Mouse (Mus musculus): ENCODE results near the gene Wfdc3. TPM values are rescaled to one million over a fixed set of nuclear protein-coding genes. Genes with fewer than 3 reads are reported as not detected.

The Wfdc3 gene
- polyA plus RNA-seq, 1 experiment, result not detected

- H3K4me3 ChIP-seq (ENCODE audit: insufficient read depth, low read length), result no peak overlapping the region
- no peak overlapping the region for H3K27ac ChIP-seq (ENCODE audit: insufficient read depth, low read depth, low read length)
- TF ChIP-seq CTCF (IDR thresholded peaks at IDR 0.05; ENCODE audit: low read depth, low read length) (no peak), POLR2A (IDR thresholded peaks at IDR 0.05; ENCODE audit: borderline replicate concordance, low read depth, low read length) (no peak)
- peaks cover 27% of the 10 kb centered on the region for H3K4me1 ChIP-seq (ENCODE audit: control insufficient read depth, insufficient read depth, low read length)
Measured at GRCm38 (mm10) chr2:164762593-164762992, 16.9 kb upstream of the Wfdc3 start.

DNA sequence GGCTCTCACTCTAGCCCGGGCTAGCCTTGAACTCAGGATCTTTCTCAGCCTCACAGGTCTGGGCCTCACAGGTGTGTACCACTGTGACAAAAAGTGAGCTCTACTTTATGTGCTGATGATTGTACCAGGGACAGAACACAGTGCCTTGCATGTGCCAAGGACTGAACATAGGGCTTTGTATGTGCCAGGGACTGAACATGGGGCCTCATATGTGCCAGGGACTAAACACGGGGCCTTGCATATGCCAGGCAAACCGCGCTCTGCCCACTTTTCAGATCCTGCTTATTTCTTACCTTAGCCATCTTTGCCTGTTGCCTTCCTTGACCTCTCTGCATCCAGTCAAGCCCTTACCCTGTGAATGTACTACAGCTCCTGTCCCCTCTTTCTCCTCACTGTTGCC, 16.2 kb upstream of the Wfdc3 start:
- TF ChIP-seq CTCF (IDR thresholded peaks at IDR 0.05; ENCODE audit: low read depth, low read length) (no peak), POLR2A (IDR thresholded peaks at IDR 0.05; ENCODE audit: borderline replicate concordance, low read depth, low read length) (no peak)
- H3K4me3 ChIP-seq (ENCODE audit: insufficient read depth, low read length), result no peak overlapping the region
- H3K4me1 ChIP-seq (ENCODE audit: control insufficient read depth, insufficient read depth, low read length), result peaks cover 27% of the 10 kb centered on the region
- no peak overlapping the region for H3K27ac ChIP-seq (ENCODE audit: insufficient read depth, low read depth, low read length)

GRCm38 (mm10) chr2:164761502-164761901, 15.8 kb upstream of the Wfdc3 start:
- Histone ChIP-seq H3K27ac (ENCODE audit: insufficient read depth, low read depth, low read length) (no peak overlapping the region), H3K4me3 (ENCODE audit: insufficient read depth, low read length) (no peak overlapping the region), H3K4me1 (ENCODE audit: control insufficient read depth, insufficient read depth, low read length) (peaks cover 27% of the 10 kb centered on the region)
- TF ChIP-seq CTCF (IDR thresholded peaks at IDR 0.05; ENCODE audit: low read depth, low read length) (no peak), POLR2A (IDR thresholded peaks at IDR 0.05; ENCODE audit: borderline replicate concordance, low read depth, low read length) (no peak)

- Histone ChIP-seq H3K4me1 (ENCODE audit: control insufficient read depth, insufficient read depth, low read length) (peaks cover 27% of the 10 kb centered on the region), H3K27ac (ENCODE audit: insufficient read depth, low read depth, low read length) (peak overlapping the region; percentile 77), H3K4me3 (ENCODE audit: insufficient read depth, low read length) (no peak overlapping the region)
- TF ChIP-seq CTCF (IDR thresholded peaks at IDR 0.05; ENCODE audit: low read depth, low read length), result no peak
- TF ChIP-seq POLR2A (IDR thresholded peaks at IDR 0.05; ENCODE audit: borderline replicate concordance, low read depth, low read length), result no peak
Measured at GRCm38 (mm10) chr2:164760059-164760833, 14.5 kb upstream of the Wfdc3 start.

DNA sequence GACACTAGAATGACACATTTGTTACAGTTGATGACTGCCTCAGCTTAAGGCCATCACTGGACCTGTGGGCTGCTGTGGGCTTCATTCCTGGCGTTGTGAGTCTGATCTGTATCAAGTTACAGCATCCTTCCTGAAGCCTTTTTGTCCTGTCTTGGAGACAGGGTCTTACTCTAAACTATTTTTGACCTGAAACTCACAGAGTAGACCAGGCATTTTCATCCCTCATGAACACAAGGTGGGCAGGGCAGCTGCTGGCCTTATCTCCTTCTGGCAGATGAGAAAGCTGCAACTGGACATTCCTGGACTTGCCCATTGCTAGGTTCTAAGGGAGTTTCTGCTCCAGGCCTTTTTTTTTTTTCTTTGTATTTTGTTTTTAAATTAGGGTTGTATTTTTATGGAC, 13.0 kb upstream of the Wfdc3 start:
- H3K4me1 ChIP-seq (ENCODE audit: control insufficient read depth, insufficient read depth, low read length), result peaks cover 22% of the 10 kb centered on the region
- H3K4me3 ChIP-seq (ENCODE audit: insufficient read depth, low read length), result no peak overlapping the region
- H3K27ac ChIP-seq (ENCODE audit: insufficient read depth, low read depth, low read length), result no peak overlapping the region
- TF ChIP-seq POLR2A (IDR thresholded peaks at IDR 0.05; ENCODE audit: borderline replicate concordance, low read depth, low read length) (no peak), CTCF (IDR thresholded peaks at IDR 0.05; ENCODE audit: low read depth, low read length) (no peak)

DNA sequence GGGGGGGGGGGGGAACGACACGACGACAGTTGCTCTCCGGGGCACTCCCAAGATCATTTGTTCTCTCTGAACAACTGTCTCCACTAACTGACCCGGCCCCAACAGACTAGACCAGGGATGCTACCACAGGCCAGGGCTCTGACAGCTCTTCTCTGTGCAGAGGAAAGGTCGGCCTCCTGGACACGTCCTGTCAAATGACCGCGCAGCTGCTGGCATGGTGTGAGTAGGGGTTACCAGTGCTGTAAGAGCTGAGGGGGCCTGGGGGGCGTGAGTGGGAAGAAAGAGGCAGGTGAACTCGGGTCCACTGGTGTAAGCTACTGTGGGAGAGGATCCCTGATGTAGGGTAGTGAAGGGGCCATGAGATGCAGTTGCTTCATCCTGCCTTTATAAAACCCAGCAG, 12.1 kb upstream of the Wfdc3 start:
- H3K4me3 ChIP-seq (ENCODE audit: insufficient read depth, low read length), result no peak overlapping the region

DNA sequence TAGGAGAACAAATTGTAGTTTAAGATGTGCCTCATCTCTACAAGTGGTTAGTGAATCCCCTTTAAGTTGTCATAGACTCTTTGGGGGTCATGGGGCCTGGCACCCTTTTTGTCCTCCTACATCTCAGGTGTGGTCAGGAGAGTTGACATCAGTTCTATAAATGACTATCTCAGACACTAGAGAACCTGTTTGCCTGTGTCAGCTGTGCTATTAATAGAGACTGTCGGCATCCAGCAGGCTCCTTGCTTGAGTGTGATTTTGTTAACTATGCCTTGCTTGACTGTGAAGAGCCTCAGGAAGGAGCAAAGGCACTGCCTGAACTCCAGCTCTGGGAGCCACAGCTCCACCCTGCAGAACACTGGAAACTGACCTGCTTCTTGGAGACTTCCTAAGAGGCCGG, 9.1 kb upstream of the Wfdc3 start:
- H3K4me1 ChIP-seq (ENCODE audit: control insufficient read depth, insufficient read depth, low read length), result peaks cover 8% of the 10 kb centered on the region
- no peak overlapping the region for H3K4me3 ChIP-seq (ENCODE audit: insufficient read depth, low read length)
- TF ChIP-seq CTCF (IDR thresholded peaks at IDR 0.05; ENCODE audit: low read depth, low read length) (no peak), POLR2A (IDR thresholded peaks at IDR 0.05; ENCODE audit: borderline replicate concordance, low read depth, low read length) (no peak)
- no peak overlapping the region for H3K27ac ChIP-seq (ENCODE audit: insufficient read depth, low read depth, low read length)

More for the DNA sequence above, 12.1 kb upstream of the Wfdc3 start:
- Histone ChIP-seq H3K27ac (ENCODE audit: insufficient read depth, low read depth, low read length) (no peak overlapping the region), H3K4me1 (ENCODE audit: control insufficient read depth, insufficient read depth, low read length) (peaks cover 18% of the 10 kb centered on the region)
- no peak for TF ChIP-seq POLR2A (IDR thresholded peaks at IDR 0.05; ENCODE audit: borderline replicate concordance, low read depth, low read length)

DNA sequence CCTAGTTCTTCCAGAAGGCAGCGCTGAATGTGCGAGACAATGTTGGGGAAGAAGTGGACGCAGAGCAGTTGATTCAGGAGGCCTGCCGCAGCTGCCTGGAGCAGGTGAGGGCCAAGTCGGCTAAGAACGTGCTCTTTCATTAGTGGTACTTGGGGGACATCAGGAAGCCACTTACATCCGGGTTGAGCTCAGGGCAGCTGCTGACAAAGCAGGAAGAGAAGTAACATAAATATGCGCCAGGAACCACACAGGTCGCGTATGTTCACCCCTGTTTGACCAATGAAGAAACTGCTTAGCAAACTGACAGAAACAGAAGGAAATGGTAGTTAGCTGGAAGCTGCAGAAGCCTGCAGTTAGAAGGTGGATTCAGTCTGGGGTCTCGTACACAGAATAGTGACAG, 8.4 kb upstream of the Wfdc3 start:
- Histone ChIP-seq H3K4me1 (ENCODE audit: control insufficient read depth, insufficient read depth, low read length) (peaks cover 2% of the 10 kb centered on the region), H3K27ac (ENCODE audit: insufficient read depth, low read depth, low read length) (no peak overlapping the region), H3K4me3 (ENCODE audit: insufficient read depth, low read length) (no peak overlapping the region)
- TF ChIP-seq POLR2A (IDR thresholded peaks at IDR 0.05; ENCODE audit: borderline replicate concordance, low read depth, low read length), result no peak
- no peak for TF ChIP-seq CTCF (IDR thresholded peaks at IDR 0.05; ENCODE audit: low read depth, low read length)

DNA sequence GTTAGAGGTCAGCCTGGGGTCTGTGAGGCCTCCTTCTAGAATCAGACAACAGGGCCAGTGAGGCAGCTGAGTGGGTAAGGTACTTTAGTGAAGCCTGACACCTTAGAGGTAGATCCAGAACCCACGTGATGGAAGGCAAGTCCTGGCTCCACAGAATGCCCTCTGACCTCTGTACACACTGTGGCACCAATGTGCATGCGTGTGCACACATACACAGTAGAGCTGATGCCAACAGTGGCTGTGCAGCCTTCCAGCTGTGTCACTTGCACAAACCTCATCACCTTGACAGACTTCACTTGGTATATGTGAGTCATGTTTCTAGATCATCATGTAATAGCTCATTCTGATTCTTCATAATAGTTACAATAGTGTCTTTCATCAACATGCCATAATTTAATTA, 6.7 kb upstream of the Wfdc3 start:
- no peak overlapping the region for H3K4me3 ChIP-seq (ENCODE audit: insufficient read depth, low read length)
- peaks cover 10% of the 10 kb centered on the region for H3K4me1 ChIP-seq (ENCODE audit: control insufficient read depth, insufficient read depth, low read length)
- TF ChIP-seq POLR2A (IDR thresholded peaks at IDR 0.05; ENCODE audit: borderline replicate concordance, low read depth, low read length) (no peak), CTCF (IDR thresholded peaks at IDR 0.05; ENCODE audit: low read depth, low read length) (no peak)
- H3K27ac ChIP-seq (ENCODE audit: insufficient read depth, low read depth, low read length), result no peak overlapping the region

DNA sequence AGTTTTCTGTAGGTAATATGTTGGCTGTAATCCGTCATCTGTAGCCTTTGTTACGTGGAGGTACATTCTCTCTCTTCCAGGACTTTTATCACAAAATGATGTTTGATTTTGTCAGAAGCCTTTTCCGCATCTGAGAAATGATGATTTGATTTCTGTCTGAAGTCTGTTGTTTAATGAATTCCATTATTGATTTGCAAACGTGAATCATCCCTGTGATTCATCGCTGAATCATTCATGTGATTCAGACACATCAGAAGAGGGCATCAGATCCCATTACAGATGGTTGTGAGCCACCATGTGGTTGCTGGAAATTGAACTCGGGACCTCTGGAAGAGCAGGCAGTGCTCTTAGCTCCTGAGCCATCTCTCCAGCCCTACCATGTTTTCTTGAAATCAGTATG, 3.3 kb upstream of the Wfdc3 start:
- TF ChIP-seq CTCF (IDR thresholded peaks at IDR 0.05; ENCODE audit: low read depth, low read length), result no peak
- no peak overlapping the region for H3K4me3 ChIP-seq (ENCODE audit: insufficient read depth, low read length)
- H3K27ac ChIP-seq (ENCODE audit: insufficient read depth, low read depth, low read length), result peak overlapping the region; percentile 17
- peaks cover 21% of the 10 kb centered on the region for H3K4me1 ChIP-seq (ENCODE audit: control insufficient read depth, insufficient read depth, low read length)

Measured in bone marrow macrophage, adult 2 months (primary cell).